Mouse (Mus musculus): ENCODE results near the gene Csmd2. TPM values are rescaled to one million over a fixed set of nuclear protein-coding genes. Genes with fewer than 3 reads are reported as not detected.

Csmd2 gene
- polyA plus RNA-seq, 1 experiment from 2014 or later, result 0.09 TPM

DNA sequence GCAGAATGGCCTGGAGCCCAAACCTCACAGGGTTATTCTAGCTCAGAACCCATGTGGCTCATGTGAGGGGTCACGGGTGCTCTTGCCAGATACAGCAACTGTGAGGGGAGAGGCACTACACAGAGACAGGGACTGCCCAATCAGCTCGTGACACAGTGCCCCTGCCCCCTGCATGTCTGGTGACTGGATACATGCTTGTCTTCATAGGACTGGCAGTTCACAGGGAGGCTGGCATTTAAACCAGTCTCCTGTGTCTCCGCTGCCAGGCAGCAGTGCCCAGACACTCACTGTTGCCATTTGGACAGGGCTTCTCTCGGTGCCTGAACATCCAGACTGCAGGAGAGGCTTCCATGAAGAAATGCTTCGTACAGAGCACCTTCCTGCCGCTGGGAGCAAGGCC, 284.8 kb downstream of the Csmd2 start:
- Histone ChIP-seq H3K4me3 (ENCODE audit: low read length) (no peak overlapping the region), H3K27ac (ENCODE audit: low read length) (no peak overlapping the region), H3K36me3 (ENCODE audit: control insufficient read depth, insufficient read depth, low read length) (no peaks in the 10 kb centered on the region), H3K9me3 (ENCODE audit: control insufficient read depth, low read length) (no peaks in the 10 kb centered on the region), H3K4me2 (ENCODE audit: low read depth, low read length) (no peak overlapping the region), H3K27me3 (ENCODE audit: control insufficient read depth, insufficient read depth, low read depth, low read length) (no peaks in the 10 kb centered on the region), H3K9ac (ENCODE audit: low read length) (no peak overlapping the region), H3K4me1 (replicated peaks; ENCODE audit: control insufficient read depth, insufficient read depth, low read length) (peaks cover 15% of the 10 kb centered on the region)
- ATAC-seq (ENCODE audit: low read depth), result no peak
- 64% methylated on average over 6 of the region's 6 CpGs for WGBS

DNA sequence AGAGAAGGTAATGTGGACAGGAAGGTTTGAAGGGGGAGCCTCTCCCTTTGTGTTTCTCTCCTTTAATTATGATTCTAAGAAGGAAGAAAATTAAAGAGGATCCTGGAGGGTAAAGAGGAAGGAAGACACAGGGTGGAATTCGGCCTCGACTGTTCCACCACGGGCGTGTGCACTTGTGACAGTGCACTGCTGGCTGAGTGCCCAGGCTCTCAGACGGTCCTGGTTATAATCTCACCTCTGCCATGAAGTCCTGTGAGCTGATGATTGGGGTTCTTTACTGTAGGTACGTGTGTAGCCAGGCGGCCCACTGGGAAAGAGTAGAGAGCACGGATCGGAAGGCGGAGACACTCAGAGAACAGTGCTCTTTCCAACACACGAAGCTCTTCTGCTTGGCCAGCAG, 285.5 kb downstream of the Csmd2 start:
- Histone ChIP-seq H3K9me3 (ENCODE audit: control insufficient read depth, low read length) (no peaks in the 10 kb centered on the region), H3K36me3 (ENCODE audit: control insufficient read depth, insufficient read depth, low read length) (no peaks in the 10 kb centered on the region), H3K9ac (ENCODE audit: low read length) (no peak overlapping the region), H3K4me2 (ENCODE audit: low read depth, low read length) (no peak overlapping the region), H3K27me3 (ENCODE audit: control insufficient read depth, insufficient read depth, low read depth, low read length) (no peaks in the 10 kb centered on the region), H3K27ac (ENCODE audit: low read length) (no peak overlapping the region), H3K4me1 (replicated peaks; ENCODE audit: control insufficient read depth, insufficient read depth, low read length) (peaks cover 15% of the 10 kb centered on the region), H3K4me3 (ENCODE audit: low read length) (no peak overlapping the region)
- 54% methylated on average over 11 of the region's 11 CpGs for WGBS
- ATAC-seq (ENCODE audit: low read depth), result no peak

DNA sequence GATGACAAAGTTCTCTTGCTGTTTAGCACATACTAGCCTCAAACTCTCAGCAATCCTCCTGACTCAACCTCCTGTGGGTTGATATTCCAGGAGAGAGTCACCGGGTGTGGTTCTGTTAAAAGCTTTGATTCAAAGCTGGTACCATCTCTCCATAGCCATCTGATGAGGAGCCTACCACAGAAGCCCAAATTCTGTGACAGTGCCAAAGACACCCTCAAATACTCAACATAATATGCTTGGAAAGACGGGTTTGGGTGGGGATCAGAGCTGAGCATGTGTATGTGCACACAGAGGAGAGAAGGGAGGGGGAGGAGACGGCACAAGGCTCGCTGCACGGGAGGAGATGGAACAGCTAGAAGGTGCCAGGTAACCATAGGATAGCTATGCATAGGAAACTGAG, 287.5 kb downstream of the Csmd2 start:
- 73% methylated on average over 5 of the region's 5 CpGs for WGBS
- Histone ChIP-seq H3K9ac (ENCODE audit: low read length) (no peak overlapping the region), H3K4me1 (replicated peaks; ENCODE audit: control insufficient read depth, insufficient read depth, low read length) (peaks cover 13% of the 10 kb centered on the region), H3K4me3 (ENCODE audit: low read length) (no peak overlapping the region), H3K9me3 (ENCODE audit: control insufficient read depth, low read length) (no peaks in the 10 kb centered on the region), H3K27me3 (ENCODE audit: control insufficient read depth, insufficient read depth, low read depth, low read length) (no peaks in the 10 kb centered on the region), H3K27ac (ENCODE audit: low read length) (no peak overlapping the region), H3K36me3 (ENCODE audit: control insufficient read depth, insufficient read depth, low read length) (no peaks in the 10 kb centered on the region), H3K4me2 (ENCODE audit: low read depth, low read length) (no peak overlapping the region)
- ATAC-seq (ENCODE audit: low read depth), result no peak

DNA sequence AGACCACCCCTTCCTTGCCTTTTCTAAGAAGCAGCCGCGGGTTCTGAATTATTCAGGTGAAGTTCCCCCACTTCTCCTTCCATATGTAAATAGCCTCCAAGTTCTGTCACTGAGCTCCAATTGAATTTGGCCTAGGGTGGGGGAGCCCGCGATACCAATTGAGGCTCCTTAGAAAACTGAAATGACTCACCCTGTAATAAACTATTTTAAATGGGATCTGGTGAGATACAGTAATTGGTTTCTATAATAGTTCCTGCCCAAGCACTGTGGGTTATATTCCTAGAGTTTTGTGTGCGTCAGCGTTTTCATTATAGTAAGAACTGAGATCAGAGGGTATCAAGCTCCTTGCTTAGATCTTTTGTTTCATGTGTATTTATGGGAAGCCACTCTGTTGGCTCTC, 287.9 kb downstream of the Csmd2 start:
- Histone ChIP-seq H3K4me3 (ENCODE audit: low read length) (no peak overlapping the region), H3K9me3 (ENCODE audit: control insufficient read depth, low read length) (no peaks in the 10 kb centered on the region), H3K27ac (ENCODE audit: low read length) (no peak overlapping the region), H3K36me3 (ENCODE audit: control insufficient read depth, insufficient read depth, low read length) (no peaks in the 10 kb centered on the region), H3K27me3 (ENCODE audit: control insufficient read depth, insufficient read depth, low read depth, low read length) (no peaks in the 10 kb centered on the region), H3K4me1 (replicated peaks; ENCODE audit: control insufficient read depth, insufficient read depth, low read length) (peaks cover 9% of the 10 kb centered on the region), H3K4me2 (ENCODE audit: low read depth, low read length) (no peak overlapping the region), H3K9ac (ENCODE audit: low read length) (no peak overlapping the region)
- ATAC-seq (ENCODE audit: low read depth), result no peak
- WGBS, result 77% methylated on average over 6 of the region's 6 CpGs

DNA sequence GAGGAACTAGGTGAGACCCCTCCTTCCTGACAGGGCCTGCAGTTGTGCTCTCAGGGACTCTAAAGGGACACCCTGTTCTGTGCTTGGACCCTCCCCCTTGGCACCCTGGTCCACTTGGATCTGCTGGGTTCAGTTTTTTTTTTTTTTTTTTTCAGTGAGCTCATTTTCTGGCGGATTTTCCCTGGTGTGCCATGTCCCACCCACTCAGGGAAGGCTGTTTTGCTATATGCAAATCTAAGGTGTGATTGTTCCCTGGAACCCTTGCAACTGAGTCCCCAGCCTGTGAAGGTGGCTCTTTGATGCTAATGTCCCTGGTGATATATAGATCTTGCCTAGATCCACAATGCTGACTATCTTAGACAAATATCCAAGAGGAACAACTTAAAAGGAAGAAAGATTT, 297.4 kb downstream of the Csmd2 start:
- Histone ChIP-seq H3K27me3 (ENCODE audit: control insufficient read depth, insufficient read depth, low read depth, low read length) (no peaks in the 10 kb centered on the region), H3K9ac (ENCODE audit: low read length) (no peak overlapping the region), H3K27ac (ENCODE audit: low read length) (no peak overlapping the region), H3K4me1 (replicated peaks; ENCODE audit: control insufficient read depth, insufficient read depth, low read length) (no peaks in the 10 kb centered on the region), H3K36me3 (ENCODE audit: control insufficient read depth, insufficient read depth, low read length) (no peaks in the 10 kb centered on the region), H3K4me3 (ENCODE audit: low read length) (no peak overlapping the region), H3K9me3 (ENCODE audit: control insufficient read depth, low read length) (no peaks in the 10 kb centered on the region), H3K4me2 (ENCODE audit: low read depth, low read length) (no peak overlapping the region)
- ATAC-seq (ENCODE audit: low read depth), result no peak
- WGBS, result 37% methylated on average over 1 of the region's 1 CpGs

DNA sequence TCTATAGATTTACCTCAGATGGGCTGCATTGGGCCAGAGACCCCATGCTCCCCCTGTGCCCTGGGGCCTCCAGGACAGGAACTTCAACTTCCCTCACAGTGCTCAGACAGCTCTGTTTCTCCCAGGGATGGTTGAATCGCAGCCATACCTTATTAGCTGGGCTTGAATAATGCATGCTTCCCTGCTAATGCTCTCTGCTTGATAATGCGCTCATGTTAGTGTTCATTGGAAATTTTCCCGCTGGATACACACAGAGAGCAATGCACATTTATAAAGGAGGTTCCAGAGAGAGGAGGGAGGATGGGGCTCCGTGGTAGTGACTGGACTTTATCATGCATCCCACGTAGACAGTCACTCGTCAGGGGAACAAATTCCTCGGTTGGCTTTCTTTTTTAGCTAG, 300.4 kb downstream of the Csmd2 start:
- H3K4me3 ChIP-seq (ENCODE audit: low read length), result no peak overlapping the region
- H3K36me3 ChIP-seq (ENCODE audit: control insufficient read depth, insufficient read depth, low read length), result no peaks in the 10 kb centered on the region
- no peaks in the 10 kb centered on the region for H3K4me1 ChIP-seq (replicated peaks; ENCODE audit: control insufficient read depth, insufficient read depth, low read length)
- no peak overlapping the region for H3K27ac ChIP-seq (ENCODE audit: low read length)
- WGBS, result 70% methylated on average over 7 of the region's 7 CpGs
- H3K27me3 ChIP-seq (ENCODE audit: control insufficient read depth, insufficient read depth, low read depth, low read length), result no peaks in the 10 kb centered on the region
- H3K9me3 ChIP-seq (ENCODE audit: control insufficient read depth, low read length), result no peaks in the 10 kb centered on the region
- no peak overlapping the region for H3K9ac ChIP-seq (ENCODE audit: low read length)
- no peak for ATAC-seq (ENCODE audit: low read depth)
- no peak overlapping the region for H3K4me2 ChIP-seq (ENCODE audit: low read depth, low read length)

DNA sequence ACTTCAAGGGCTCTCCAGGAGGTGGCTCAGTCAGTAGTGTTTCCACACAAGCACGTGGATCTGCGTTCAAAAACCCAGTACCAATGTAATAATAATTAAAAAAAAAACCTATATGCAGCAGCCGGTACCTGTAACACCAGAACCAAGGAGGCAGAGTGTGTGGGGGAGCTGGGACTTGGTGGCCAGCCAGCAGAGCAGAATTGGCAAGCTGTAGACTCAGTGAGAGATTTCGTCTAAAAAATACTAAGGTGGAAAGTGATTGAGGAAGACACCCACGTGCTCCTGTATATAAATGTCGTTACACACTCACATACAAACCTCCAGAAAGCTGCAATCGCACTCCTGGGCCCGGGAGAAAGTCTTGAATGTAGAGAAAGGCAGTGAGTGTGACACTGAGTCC, 316.4 kb downstream of the Csmd2 start:
- Histone ChIP-seq H3K9ac (ENCODE audit: low read length) (no peak overlapping the region), H3K4me1 (replicated peaks; ENCODE audit: control insufficient read depth, insufficient read depth, low read length) (no peaks in the 10 kb centered on the region), H3K9me3 (ENCODE audit: control insufficient read depth, low read length) (no peaks in the 10 kb centered on the region), H3K36me3 (ENCODE audit: control insufficient read depth, insufficient read depth, low read length) (no peaks in the 10 kb centered on the region), H3K27me3 (ENCODE audit: control insufficient read depth, insufficient read depth, low read depth, low read length) (no peaks in the 10 kb centered on the region), H3K27ac (ENCODE audit: low read length) (no peak overlapping the region), H3K4me2 (ENCODE audit: low read depth, low read length) (no peak overlapping the region), H3K4me3 (ENCODE audit: low read length) (no peak overlapping the region)
- WGBS, result 67% methylated on average over 8 of the region's 8 CpGs
- no peak for ATAC-seq (ENCODE audit: low read depth)

DNA sequence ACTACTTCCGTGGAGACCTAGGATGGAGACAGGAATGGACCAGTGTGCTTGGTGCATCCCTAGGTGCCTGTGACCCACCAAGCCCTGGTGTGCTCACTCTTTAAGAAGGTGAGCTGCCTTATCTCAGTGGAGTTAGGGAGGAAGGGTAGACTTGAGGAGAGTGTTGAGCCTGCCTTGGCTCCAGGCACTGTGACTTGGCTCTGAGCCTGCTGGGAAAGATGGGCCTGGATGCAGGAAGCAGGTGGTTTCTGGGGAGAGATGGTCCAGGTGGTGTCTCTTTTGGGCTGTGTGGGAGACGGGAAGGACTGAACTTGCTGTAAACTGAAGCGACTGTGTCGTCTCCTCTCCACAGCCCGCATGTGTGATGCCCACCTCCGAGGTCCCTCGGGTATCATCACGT, 318.4 kb downstream of the Csmd2 start:
- Histone ChIP-seq H3K9me3 (ENCODE audit: control insufficient read depth, low read length) (no peaks in the 10 kb centered on the region), H3K4me3 (ENCODE audit: low read length) (no peak overlapping the region), H3K4me1 (replicated peaks; ENCODE audit: control insufficient read depth, insufficient read depth, low read length) (no peaks in the 10 kb centered on the region), H3K27ac (ENCODE audit: low read length) (no peak overlapping the region), H3K4me2 (ENCODE audit: low read depth, low read length) (no peak overlapping the region), H3K27me3 (ENCODE audit: control insufficient read depth, insufficient read depth, low read depth, low read length) (no peaks in the 10 kb centered on the region), H3K9ac (ENCODE audit: low read length) (no peak overlapping the region), H3K36me3 (ENCODE audit: control insufficient read depth, insufficient read depth, low read length) (no peaks in the 10 kb centered on the region)
- 92% methylated on average over 8 of the region's 8 CpGs for WGBS
- ATAC-seq (ENCODE audit: low read depth), result no peak

DNA sequence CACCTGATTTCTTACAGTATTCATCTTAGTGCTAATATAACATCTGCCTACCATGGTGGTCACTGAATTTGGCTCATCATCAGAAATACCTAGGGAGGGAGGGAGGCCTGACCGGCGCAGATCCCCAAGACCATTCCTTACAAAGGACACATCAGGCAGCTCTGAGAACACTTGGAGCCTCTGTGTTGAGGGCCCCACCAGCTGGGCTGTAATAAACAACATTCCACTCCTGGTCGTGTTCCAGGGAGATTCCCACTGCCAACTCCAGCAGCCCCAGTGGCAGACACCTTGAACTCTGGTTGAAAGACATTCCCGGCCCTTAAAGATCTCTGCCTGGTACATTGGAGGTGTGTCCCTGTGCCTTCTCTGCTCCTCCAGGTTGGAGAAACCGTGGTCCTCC, 327.7 kb downstream of the Csmd2 start:
- 40% methylated on average over 5 of the region's 5 CpGs for WGBS
- Histone ChIP-seq H3K4me3 (ENCODE audit: low read length) (no peak overlapping the region), H3K27me3 (ENCODE audit: control insufficient read depth, insufficient read depth, low read depth, low read length) (no peaks in the 10 kb centered on the region)

DNA sequence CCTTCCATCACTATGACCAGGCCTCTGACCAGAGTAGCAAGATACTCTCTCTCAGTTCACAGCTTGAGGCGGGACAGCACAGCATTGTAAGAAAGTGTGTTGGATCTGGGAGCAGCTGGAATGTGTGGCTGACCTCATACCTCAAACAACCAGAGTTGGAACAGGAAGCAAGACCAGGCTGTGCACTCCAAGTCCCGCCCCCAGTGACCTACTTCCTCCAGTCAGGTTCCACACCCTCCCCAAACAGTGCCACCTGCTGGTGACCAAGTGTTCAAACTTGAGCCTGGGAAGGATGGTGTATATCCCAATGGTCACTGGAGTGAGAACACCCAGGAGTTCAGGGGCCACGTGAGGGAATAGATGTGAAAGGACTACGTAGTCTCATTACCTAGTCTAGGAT, 330.3 kb downstream of the Csmd2 start:
- Histone ChIP-seq H3K27me3 (ENCODE audit: control insufficient read depth, insufficient read depth, low read depth, low read length) (no peaks in the 10 kb centered on the region), H3K4me2 (ENCODE audit: low read depth, low read length) (no peak overlapping the region), H3K27ac (ENCODE audit: low read length) (no peak overlapping the region), H3K4me3 (ENCODE audit: low read length) (no peak overlapping the region), H3K9ac (ENCODE audit: low read length) (no peak overlapping the region), H3K4me1 (replicated peaks; ENCODE audit: control insufficient read depth, insufficient read depth, low read length) (peaks cover 7% of the 10 kb centered on the region; the same call in 1 of the 2 replicates), H3K9me3 (ENCODE audit: control insufficient read depth, low read length) (no peaks in the 10 kb centered on the region), H3K36me3 (ENCODE audit: control insufficient read depth, insufficient read depth, low read length) (no peaks in the 10 kb centered on the region)
- no peak for ATAC-seq (ENCODE audit: low read depth)
- WGBS, result 86% methylated on average over 4 of the region's 4 CpGs

More for the DNA sequence above, 327.7 kb downstream of the Csmd2 start:
- Histone ChIP-seq H3K4me2 (ENCODE audit: low read depth, low read length) (no peak overlapping the region), H3K27ac (ENCODE audit: low read length) (no peak overlapping the region), H3K4me1 (replicated peaks; ENCODE audit: control insufficient read depth, insufficient read depth, low read length) (peaks cover 7% of the 10 kb centered on the region; the same call in 1 of the 2 replicates), H3K36me3 (ENCODE audit: control insufficient read depth, insufficient read depth, low read length) (no peaks in the 10 kb centered on the region), H3K9ac (ENCODE audit: low read length) (no peak overlapping the region), H3K9me3 (ENCODE audit: control insufficient read depth, low read length) (no peaks in the 10 kb centered on the region)
- peak; percentile 61 for ATAC-seq (ENCODE audit: low read depth)

Measured in lung, embryonic 16.5 days (tissue).